Mouse (Mus musculus) gastrocnemius, postnatal 14 days (tissue): Measurements from ENCODE around the gene Zbtb38. TPM values are rescaled to one million over a fixed set of nuclear protein-coding genes. Genes with fewer than 3 reads are reported as not detected.

Source experiments
- total RNA-seq, 2 experiments: library from RNA; stranded (reverse); gene quantifications; 2 replicates each; pipeline ENCODE4 v1.2.3; 2021

The Zbtb38 gene
- total RNA-seq, 2 experiments from 2014 or later = 12.9 to 14.6 TPM

Other genes starting within 250 kb of the Zbtb38 start
- gene Gm28729, start 227.6 kb downstream of the Zbtb38 start, total RNA-seq = under 1 TPM; 0.44 to 0.62 TPM
- gene Rasa2, start 121.2 kb downstream of the Zbtb38 start, total RNA-seq = 1 to 10 TPM; 3.0 to 4.1 TPM
- gene Pxylp1, start 139.8 kb upstream of the Zbtb38 start, total RNA-seq = 1 to 10 TPM; 2.2 to 2.4 TPM